Mouse (Mus musculus): ENCODE data around the gene Thsd4.
"Not testable (repeated sequence)": the region's sequence is repeated elsewhere in the genome, so short reads cannot be mapped to it uniquely, and the experiment has no call there.

The Thsd4 gene

DNA sequence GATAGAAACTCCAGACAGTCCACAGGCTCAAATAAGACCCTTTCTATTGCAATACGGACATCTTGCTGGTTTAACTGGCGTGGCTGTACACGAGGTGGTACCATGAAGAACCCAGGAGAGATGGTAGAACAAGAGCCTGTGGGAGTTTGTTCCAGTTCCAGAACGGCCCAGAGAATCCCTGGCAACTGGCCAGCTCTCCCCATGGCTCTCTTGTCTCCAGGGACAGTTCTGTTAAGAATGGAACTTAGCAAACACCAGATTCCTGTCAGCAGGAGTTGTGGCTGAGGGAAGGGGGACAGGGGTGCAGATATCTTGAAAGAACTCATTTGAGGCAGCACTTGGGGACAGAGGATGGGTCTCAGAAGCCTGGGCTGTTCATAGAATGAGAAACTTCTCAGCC lies 550.6 kb downstream of the Thsd4 start:
- DNase-seq (ENCODE audit: low read depth), result no peak

DNA sequence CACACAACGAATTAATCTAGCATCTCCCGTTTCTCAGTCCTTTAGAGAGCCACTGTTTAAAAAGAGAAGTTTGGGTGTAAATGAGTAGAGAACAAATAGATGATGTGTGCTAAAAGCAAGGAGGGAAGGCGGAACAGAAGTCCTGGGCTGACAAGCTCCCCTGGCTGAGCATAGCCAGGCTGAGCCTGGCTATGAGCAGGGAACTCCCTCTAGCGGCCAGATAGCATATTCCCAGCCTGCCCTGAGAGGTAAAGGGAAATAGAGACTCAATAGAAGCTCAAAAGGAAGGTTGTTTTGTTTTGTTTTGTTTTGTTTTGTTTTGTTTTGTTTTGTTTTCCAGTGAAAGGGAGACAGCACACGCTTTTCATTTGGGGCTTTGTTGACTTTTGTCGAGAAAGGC lies 552.5 kb downstream of the Thsd4 start:
- peak; percentile 82 for DNase-seq (ENCODE audit: low read depth)

DNA sequence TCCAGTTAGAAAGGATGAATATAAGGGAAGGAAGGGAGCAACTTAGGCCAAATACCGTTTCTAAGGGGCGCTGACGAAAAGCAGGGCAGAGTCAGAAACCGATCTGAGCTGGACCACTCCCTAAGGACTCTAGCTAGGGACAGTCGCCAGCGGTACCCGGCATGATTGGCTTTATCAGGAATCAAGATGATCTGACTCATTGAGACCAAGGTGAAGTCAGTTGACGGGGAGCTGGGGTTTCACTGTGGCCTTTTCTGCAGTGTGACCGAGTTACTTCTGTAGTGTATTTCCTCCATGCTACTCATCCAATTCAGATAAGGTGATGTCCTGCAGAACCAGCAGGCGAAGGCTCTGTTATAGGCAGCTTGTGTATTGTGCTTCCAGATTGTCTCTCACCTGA lies 556.8 kb downstream of the Thsd4 start:
- no peak for DNase-seq (ENCODE audit: low read depth)

DNA sequence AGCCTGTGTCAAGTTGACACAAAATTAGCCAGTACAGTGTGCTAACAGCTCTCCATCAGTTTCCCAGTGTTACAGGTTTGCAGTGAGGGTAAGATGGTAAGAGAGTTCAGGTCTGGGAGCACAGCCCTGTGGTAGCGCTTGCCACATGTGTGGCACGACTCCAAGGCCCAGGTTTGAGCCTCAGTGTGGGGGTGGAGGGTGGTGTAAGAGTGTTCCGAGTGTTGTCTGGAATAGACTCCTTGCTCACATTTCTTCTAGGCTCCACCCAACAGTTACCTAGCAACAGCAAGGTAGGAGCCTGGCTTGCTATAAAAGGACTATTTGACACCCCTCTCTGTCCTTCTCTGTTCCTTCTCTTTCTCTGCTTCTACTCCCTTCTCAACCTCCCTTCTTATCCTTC lies 557.5 kb downstream of the Thsd4 start:
- no peak for DNase-seq (ENCODE audit: low read depth)

DNA sequence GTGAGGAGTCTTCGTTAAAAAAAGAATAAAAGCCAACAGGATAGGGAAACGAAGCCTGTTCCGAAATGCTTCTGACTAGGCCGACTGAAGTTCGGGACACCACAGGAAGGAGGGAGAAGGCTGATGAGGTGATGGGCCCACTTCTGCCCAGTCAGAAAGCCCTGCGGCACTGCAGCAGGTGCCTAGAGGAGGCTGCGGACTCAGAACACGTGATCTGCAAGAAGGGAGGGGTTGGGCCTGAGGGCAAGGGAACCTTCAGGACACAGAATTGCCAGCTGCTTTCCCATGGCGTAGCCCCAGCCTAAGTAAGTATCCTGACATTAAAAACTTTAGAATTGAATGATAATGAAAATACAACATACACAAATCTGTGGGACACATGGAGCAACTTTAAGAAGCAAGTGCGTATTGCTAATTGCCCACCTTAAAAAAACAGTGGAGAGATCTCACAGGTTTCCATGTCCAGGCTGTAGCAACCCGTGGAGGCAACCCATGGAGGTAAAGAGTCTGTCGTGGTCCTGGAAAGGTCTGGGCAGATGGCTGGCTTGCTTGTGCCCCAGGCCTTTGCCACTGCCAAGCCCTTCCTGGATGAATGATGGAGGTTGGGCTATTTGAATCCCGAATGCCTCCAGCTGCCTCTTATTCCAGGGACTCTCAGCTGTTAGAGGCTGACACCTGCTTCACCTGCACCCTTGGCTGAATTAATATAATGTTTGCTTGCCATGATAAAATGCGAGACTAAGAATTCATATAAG lies 560.5 kb downstream of the Thsd4 start:
- no peak for DNase-seq (ENCODE audit: low read depth)

DNA sequence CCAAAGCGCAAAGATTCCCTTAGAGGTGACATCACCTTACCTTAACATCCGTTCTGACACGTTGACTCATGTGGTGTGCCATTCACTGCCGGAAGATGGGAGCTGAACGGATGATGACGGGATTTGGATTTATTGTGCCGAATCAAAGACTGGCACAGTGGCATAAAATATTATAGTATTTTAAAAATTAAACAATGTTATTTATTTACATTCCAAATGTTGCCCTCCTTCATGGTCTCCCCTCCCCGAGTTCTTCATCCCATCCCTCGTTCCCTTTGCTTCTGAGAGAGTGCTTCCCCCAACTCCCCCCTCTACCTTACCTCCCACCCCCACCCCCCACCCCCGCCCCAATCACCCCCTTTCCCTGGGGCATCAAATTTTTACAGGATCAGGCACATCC lies 561.3 kb downstream of the Thsd4 start, which contains the start of gene Nr2e3:
Gene Nr2e3 (minus strand): TSS at position 101 of the 400 bp plus-strand sequence.
- no peak for DNase-seq (ENCODE audit: low read depth)

DNA sequence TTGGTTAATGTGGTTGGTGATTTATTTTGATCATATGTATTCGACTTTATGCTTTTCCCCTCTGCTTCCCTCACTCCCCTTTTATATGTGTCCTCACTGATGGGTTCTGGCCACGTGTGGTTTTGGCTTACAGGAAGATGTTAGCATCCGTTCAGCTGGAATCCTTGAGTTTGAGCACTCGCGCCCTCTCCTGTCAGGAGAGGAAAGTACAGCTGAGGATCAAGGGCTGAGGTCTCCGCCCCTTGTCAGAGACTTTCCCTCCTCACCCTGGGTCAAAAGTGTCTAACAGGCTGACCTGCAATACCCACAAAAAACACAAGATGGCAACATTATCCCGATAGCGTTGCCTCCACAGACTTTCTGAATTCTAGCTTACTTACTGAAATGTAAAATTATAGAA lies 562.6 kb downstream of the Thsd4 start:
- DNase-seq (ENCODE audit: low read depth), result peak; percentile 98

DNA sequence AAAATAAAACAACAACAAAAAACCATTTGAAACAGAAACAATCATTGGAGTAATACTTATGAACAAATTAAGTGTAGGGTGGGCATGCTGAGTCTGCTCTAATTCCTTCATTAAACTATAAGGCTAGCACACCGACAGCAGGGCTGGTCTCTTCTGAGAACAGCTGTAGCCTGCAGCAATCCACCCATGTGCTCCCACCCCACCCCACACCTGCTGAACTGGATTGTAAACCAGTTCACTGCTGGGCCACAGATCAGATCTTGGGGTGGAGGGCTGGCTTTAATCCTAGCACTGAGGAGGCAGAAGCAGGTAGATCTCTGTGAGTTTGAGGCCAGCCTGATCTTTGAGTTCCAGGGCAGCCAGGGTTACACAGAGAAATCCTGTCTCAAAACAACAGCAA lies 563.7 kb downstream of the Thsd4 start:
- not testable (repeated sequence) for DNase-seq (ENCODE audit: low read depth)

DNA sequence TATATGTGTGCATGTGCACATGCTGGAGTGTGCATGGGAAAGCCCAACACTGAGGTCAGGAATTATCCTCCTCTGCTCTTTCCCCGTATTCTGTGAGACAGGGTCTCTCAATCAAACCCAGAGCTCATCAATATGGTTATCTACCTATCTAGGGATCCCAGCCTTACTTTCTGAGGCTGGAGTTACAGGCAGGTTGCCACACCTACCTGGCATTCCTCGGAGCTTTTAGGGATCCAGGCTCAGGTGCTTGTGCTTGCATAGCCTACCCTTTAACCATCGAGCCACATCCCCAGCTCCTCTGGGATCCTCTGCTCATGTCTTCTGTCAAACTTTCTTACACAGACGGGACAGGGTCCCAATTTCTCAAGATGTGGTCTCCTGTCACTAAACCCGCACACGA lies 565.4 kb downstream of the Thsd4 start:
- no peak for DNase-seq (ENCODE audit: low read depth)

DNA sequence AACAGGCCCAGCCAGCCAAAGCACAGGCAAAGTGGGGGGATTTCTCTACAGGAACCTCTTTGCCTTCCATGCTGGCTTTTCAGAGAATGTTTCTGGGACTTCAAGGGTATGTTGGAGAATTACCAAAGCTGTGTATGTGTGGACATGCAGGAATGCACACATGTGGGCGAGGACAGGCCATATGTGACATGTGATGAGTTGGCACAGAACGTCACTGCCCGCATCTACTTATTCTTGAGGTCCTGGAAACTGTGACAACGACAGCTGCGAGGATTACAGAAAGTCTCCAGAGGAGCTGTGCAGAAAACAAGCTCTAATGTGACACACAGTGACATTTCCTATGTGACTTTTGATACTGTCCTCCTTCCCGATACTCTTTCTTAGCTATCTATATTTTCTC lies 566.2 kb downstream of the Thsd4 start:
- no peak for DNase-seq (ENCODE audit: low read depth)

DNA sequence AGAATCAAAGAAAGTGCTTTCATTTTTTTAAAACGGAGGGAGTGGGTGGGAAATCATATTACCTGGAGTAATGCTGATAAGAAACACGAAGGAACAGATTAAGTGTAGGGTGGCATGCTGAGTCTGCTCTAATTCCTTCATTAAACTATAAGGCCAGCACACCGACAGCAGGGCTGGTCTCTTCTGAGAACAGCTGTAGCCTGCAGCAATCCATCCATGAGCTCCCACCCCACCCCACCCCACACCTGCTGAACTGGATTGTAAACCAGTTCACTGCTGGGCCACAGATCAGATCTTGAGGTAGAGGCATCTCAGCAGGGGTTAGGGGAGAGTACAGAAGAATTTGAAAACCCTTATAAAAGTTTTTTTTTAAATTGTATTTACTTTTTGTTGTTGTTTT lies 566.6 kb downstream of the Thsd4 start:
- DNase-seq (ENCODE audit: low read depth), result no peak

DNA sequence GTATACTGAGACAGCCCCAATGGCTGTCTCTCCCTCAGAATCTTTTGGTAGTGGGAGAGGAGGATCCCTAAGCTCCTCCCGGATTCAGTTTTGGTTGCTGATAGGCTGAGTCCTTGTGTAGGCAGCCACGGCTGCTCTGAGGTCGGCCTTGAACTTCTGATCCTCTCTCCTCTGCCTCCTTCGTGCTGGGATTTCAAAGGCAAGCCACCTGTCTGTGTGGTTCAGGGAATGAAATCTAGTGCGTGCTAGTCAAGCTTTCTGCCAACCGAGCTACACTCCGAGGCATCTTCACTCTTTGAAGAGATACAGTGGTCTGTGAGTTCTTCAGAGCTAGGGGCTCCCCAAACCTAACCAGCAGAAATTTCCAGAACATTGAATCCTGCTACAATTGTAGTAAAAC lies 568.3 kb downstream of the Thsd4 start:
- DNase-seq (ENCODE audit: low read depth), result no peak

DNA sequence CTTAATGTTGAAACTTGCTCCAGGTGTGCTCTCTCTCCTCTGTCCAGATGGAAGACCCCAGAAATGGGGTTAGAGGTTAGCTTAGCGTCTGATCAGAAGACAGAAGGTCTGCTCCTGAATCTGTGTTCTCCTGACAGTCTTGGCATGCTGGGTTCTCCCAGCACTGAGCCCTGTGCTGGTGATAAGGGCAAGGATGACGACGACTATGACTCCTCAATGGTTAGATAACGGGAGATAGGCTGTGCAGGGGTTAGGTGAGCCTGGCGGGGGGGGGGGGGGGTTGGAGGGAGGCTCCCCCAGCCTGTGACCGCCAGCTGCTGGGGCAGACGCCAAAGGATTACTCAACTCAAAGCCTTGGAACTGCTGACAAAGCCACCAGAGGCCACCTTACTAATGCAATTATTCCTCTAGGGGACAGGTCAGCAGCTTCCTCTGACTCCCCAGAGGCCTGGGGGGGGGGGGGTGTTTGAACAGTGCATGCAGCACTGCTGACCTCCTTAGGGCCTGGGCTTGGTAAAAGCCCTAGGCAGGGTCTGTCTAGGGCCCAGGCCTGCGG lies 569.3 kb downstream of the Thsd4 start:
- no peak for DNase-seq (ENCODE audit: low read depth)

DNA sequence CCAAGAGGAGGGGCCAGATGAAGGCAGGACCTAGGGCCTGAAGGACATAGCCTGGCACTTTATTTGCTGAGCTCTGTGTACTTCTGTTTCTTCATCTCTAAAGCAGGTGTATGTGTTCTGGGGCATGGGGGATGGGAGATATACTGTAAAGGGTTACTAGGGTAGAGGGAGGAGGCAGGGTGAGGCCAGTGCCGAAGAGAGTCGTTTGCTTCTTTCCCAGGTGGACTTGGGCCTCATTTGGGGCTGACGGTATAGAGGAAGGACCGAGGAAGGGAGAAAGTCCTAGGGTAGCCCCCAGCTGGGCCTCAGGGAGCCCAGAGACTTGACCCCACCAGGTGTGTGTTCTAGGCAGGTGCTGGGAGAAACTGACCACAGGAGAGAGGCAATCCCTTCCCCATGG lies 569.9 kb downstream of the Thsd4 start:
- no peak for DNase-seq (ENCODE audit: low read depth)

DNA sequence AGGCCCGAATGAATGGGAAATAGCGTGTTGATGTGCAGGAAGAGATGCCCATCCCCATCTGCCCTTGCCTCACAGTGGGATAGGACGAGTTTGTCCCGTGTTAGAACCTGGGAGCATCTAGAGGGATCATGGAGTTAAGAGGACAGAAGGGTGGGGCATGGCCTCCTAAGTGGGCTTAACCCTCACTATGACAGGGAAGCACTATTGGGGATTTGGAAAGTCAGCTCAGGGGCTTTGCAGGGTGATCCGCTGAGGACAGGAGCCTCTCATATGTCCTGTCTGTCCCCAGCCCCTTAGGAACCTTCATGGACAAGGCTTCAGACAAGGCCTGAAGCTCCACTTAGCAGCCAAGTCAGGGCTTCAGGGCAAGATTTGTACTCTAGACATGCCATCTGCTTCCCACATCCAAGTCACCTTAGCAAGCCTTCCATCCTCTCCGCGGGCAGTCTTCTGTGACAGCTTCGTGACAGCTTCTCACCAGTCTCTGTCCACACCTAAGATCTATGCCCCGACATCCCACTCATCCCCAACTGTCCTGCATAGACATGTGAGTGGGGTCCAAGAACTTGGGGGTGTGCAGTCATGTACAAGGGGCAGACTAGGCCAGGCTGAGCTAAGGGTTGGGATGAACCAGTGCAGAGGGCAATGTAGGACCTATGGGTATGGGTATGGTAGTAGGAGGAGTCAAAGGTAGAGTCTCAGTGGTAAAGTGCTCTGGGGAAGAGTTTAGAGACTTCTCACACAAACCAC lies 570.7 kb downstream of the Thsd4 start:
- no peak for DNase-seq (ENCODE audit: low read depth)

DNA sequence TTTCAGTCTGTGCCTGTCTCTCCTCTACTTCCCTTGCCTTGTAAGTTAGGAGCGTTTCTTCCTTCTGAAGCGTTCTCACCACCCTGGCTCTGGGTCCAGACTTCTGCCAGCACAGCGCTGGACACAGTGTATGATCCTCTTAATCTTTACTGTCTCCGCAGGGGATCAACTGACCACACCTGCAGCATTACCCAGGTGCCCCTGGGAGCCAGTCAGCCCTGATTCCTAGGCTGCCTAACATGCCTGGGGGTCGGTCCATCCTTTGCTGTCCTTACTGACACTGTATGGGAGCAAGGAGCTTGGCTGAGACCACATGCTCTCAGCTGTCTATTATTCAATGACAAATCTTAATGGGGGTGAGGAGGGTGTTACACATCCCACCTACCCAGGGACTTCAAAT lies 571.9 kb downstream of the Thsd4 start:
- no peak for DNase-seq (ENCODE audit: low read depth)

DNA sequence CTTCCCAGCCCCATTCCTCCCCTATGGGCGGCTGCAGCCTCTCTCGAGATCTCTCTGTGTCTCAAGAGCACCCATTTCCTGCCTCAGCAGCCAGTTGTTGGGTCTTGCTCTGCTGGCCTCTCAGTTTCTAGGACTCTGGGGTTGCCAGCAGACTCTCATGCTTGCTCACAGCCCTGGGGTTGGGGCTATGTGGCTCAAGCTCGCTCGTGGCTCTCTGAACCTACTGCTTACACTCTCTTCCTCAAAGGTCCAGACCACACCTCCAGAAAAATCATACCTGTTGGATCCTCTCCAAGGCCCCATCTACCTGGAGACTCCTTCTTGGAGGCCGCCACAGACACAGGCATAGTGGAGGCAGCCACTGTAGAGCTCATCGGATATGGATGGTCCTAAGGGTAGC lies 572.3 kb downstream of the Thsd4 start:
- no peak for DNase-seq (ENCODE audit: low read depth)

DNA sequence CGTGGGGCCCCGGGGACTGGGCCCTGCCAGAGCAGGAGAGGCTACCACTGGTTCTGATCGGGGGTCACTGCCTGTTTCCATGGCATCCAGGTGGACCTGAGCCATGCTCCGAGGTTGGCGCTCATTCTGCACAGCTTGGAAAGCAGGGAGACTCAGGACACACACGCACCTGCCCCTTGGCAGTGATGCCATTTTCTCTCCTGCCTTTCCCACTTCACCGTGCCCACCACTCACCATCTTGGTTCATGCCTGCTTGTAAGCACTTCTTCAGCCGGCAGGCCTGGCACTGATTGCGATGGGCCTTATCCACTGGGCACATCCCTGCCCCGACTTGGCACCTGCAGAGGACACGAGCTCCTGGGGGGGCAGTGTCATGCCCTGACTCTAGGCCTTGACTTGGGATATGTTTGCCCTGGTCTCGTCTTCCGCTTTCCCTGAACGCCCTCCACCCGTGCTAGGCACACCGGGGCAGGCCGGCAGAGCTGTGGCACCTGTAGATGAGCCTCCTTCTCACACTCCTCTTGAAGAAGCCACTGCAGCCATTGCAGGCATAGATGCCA lies 573.1 kb downstream of the Thsd4 start:
- no peak for DNase-seq (ENCODE audit: low read depth)

DNA sequence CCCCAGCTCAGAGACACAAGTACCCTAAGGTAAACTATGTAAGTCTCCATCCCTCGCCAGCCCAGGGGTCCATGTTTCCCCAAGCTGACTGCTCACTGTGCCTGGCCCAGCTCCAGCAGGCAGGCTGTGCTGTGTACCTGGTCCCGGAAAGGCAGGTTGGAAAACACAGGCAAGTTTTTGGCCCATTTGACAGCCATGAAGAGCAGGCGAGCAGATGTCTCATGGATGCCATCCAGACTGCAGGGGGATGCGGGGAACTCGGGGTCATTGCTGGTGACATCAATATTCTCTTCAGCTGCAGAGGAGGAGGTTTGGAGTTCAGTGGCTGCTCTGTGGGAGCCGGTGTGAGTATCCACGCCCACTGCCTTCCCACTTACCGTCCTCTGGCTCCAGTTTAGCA lies 573.6 kb downstream of the Thsd4 start:
- no peak for DNase-seq (ENCODE audit: low read depth)

DNA sequence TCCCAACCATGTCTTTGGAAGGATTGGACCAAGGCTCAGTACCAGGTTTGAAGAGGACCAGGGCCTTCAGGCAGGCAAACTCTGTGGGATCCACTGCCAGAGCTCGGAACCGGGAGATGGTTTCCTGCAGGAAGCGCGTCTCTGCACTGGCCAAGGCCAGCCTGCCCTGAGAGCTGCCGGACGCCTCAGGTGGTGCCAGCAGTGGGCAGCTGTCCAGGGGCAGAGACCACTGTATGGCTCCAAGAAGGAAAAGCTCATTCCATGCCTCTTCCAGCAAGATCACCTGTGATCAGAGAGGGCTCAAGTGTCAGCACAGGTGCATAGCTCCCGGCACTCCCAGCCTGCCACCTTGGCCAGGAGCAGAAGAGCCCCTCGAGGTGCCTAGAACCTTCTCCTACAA lies 574.6 kb downstream of the Thsd4 start:
- no peak for DNase-seq (ENCODE audit: low read depth)

DNA sequence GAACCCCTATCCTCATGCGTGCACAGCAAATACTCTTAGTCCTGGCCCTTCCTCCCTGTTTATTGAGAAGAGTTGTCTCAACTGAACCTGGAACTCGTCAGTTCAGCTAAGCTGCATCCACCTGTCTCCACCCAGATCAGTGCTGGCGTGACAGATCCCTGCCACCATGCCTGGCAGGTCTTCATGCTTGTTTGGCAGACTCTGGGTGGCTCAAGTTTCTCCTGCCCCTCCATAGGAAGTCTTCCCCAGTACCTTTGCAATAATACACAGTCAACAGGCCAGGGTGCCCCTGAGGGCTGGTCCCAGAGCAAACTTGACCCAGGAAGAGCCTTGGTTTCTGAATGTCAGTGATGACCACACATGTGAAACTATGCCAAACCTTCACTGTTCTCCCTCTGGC lies 576.6 kb downstream of the Thsd4 start:
- DNase-seq (ENCODE audit: low read depth), result no peak

DNA sequence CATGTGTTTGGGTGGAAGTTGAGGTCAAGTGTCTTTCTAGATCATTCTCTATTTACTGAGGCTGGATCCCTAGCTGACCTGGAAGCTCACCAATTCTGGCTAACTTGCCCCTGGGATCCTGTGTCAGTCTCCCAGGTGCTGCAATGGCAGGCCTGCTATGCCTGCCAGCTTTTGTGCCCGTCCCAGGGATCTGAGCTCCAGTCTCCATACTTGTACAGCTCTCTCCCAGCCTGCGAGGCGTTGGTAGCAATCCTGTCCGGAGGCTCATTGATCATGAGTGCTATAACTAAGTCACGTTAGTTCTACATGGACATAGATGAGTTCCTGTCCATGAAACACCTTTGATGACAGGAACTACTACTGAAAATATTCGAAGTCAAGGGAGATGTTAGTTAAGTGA lies 578.0 kb downstream of the Thsd4 start:
- no peak for DNase-seq (ENCODE audit: low read depth)

DNA sequence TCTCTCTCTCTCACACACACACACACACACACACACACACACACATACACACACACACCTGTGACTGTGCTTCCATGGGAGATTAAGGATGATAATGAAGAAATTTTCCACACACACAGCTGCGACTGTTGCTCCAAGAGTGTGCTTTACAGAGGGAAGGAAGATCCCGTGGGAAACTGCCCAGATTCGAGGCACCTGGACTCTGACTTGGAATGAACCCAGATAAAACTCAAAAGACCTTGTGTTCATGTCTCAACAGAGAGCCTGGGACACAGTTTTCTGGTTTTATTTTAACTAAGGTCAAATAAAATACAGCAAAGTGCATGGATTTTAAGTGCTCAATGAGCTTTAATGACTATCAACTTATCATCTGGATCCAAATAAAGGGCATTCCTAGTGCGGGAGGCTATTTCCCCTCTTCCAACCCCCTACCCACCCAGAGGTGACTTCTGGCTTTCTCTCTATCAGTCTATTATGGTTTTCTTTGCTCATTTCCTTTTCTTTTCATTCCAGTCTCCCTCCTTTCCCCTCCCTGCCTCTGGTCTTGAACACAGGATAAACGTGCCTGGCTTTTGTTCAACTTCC lies 579.3 kb downstream of the Thsd4 start:
- DNase-seq (ENCODE audit: low read depth), result peak; percentile 51

Data from naive thymus-derived CD4-positive, alpha-beta T cell, adult 2 months (primary cell).